Mouse (Mus musculus): ENCODE data around the gene Cox6b2. TPM values are rescaled to one million over a fixed set of nuclear protein-coding genes. Genes with fewer than 3 reads are reported as not detected.
"Not testable (repeated sequence)": the region's sequence is repeated elsewhere in the genome, so short reads cannot be mapped to it uniquely, and the experiment has no call there.

The Cox6b2 gene
- total RNA-seq (2021), result 1 to 10 TPM; 1.3 to 3.8 TPM
- long read RNA-seq, experiment 1, result 0 reads
- long read RNA-seq, experiment 2, partial matches to known transcripts, result 0 of 2 reads
- long read RNA-seq, experiment 2, other reads (novel, unspliced or antisense), result 0 of 2 reads

- no peak for TF ChIP-seq CTCF (conservative IDR thresholded peaks at IDR 0.05)
- DNase-seq (ENCODE audit: low spot score in 2 of 2), result peak in 1 of 2 experiments; percentile 52
- Histone ChIP-seq H3K27ac (no peak within 1 kb of the TSS), H3K4me3 (peak within 1 kb of the TSS; percentile 37)
Measured at GRCm38 (mm10) chr7:4752821-4753570, at the start of gene Cox6b2. Gene Cox6b2, minus strand, starts transcription at chr7:4753094.

- TF ChIP-seq CTCF (conservative IDR thresholded peaks at IDR 0.05), result no peak
- DNase-seq (ENCODE audit: low spot score in 2 of 2), result no peak
- Histone ChIP-seq H3K27ac (no peak overlapping the region), H3K4me3 (no peak overlapping the region)
Measured at GRCm38 (mm10) chr7:4802247-4802646, 49.4 kb upstream of the Cox6b2 start.

- peak; percentile 84 for TF ChIP-seq CTCF (conservative IDR thresholded peaks at IDR 0.05)
- no peak overlapping the region for H3K27ac ChIP-seq
- DNase-seq (ENCODE audit: low spot score in 2 of 2), result peak; percentile 26 to 35
- H3K4me3 ChIP-seq, result no peak overlapping the region
Measured at GRCm38 (mm10) chr7:4795767-4796433, 43.0 kb upstream of the Cox6b2 start.

GRCm38 (mm10) chr7:4794631-4795168, 41.8 kb upstream of the Cox6b2 start:
- Histone ChIP-seq H3K4me3 (no peak overlapping the region), H3K27ac (no peak overlapping the region)
- DNase-seq (ENCODE audit: low spot score in 2 of 2), result no peak
- TF ChIP-seq CTCF (conservative IDR thresholded peaks at IDR 0.05), result no peak

GRCm38 (mm10) chr7:4793674-4794073, 40.8 kb upstream of the Cox6b2 start:
- H3K27ac ChIP-seq, result peak overlapping the region; percentile 98
- peak overlapping the region; percentile 97 for H3K4me3 ChIP-seq
- DNase-seq (ENCODE audit: low spot score in 2 of 2), result no peak
- no peak for TF ChIP-seq CTCF (conservative IDR thresholded peaks at IDR 0.05)

- H3K4me3 ChIP-seq, result peak overlapping the region; percentile 97
- DNase-seq (ENCODE audit: low spot score in 2 of 2), result not testable (repeated sequence)
- H3K27ac ChIP-seq, result peak overlapping the region; percentile 98
Measured at GRCm38 (mm10) chr7:4793248-4793647, 40.4 kb upstream of the Cox6b2 start.

- DNase-seq (ENCODE audit: low spot score in 2 of 2), result peak; percentile 97
- H3K4me3 ChIP-seq, result peak within 1 kb of the TSS; percentile 97
- no peak for TF ChIP-seq CTCF (conservative IDR thresholded peaks at IDR 0.05)
- H3K27ac ChIP-seq, result peak within 1 kb of the TSS; percentile 98
Measured at GRCm38 (mm10) chr7:4792278-4793212, 39.7 kb upstream of the Cox6b2 start, which contains the start of gene Rpl28. Gene Rpl28, plus strand, starts transcription at chr7:4792874.

- no peak for TF ChIP-seq CTCF (conservative IDR thresholded peaks at IDR 0.05)
- no peak for DNase-seq (ENCODE audit: low spot score in 2 of 2)
- H3K27ac ChIP-seq, result peak within 1 kb of the TSS; percentile 81
Measured at GRCm38 (mm10) chr7:4789436-4789935, 36.6 kb upstream of the Cox6b2 start, which contains the start of gene Tmem238. Gene Tmem238, minus strand, starts transcription at chr7:4789656.

GRCm38 (mm10) chr7:4788499-4789435, 35.9 kb upstream of the Cox6b2 start:
- TF ChIP-seq CTCF (conservative IDR thresholded peaks at IDR 0.05), result peak; percentile 55
- peak in 1 of 2 experiments; percentile 44 for DNase-seq (ENCODE audit: low spot score in 2 of 2)
- Histone ChIP-seq H3K27ac (peak overlapping the region; percentile 81), H3K4me3 (peak overlapping the region; percentile 70)

More at GRCm38 (mm10) chr7:4789436-4789935, 36.6 kb upstream of the Cox6b2 start, which contains the start of gene Tmem238:
- H3K4me3 ChIP-seq, result peak within 1 kb of the TSS; percentile 70

GRCm38 (mm10) chr7:4783667-4784268, 30.9 kb upstream of the Cox6b2 start:
- H3K27ac ChIP-seq, result no peak overlapping the region
- no peak for TF ChIP-seq CTCF (conservative IDR thresholded peaks at IDR 0.05)
- H3K4me3 ChIP-seq, result no peak overlapping the region
- DNase-seq (ENCODE audit: low spot score in 2 of 2), result no peak
